Comparison of ENCODE assay signal across 14 mouse cellular contexts in genomic region chr13:60262449-60263028, GRCm38 (mm10).
DNase-seq lines count a peak whose midpoint lies in the region; ATAC-seq and TF ChIP-seq lines count a peak whose summit lies in the region.
"Had no signal": no experiment of that assay in that cellular context is flagged by ENCODE, and none has a peak within 500 bp of the region (broad histone marks: within the 10 kb centered on the region; RNA-seq: fewer than 3 reads in every experiment).

No protein-coding gene starts in this region.

- no peak overlapping the region for H3K4me3 ChIP-seq in intestine, embryonic 14.5 days (ENCODE audit: low read depth, low read length)
- no peak overlapping the region for H3K4me3 ChIP-seq in intestine, postnatal 0 days (ENCODE audit: low read depth, low read length)
- H3K4me3 ChIP-seq in lung, embryonic 14.5 days (ENCODE audit: low read depth, low read length): no peak overlapping the region
- no peak overlapping the region for H3K4me3 ChIP-seq in intestine, embryonic 16.5 days (ENCODE audit: low read length)
- H3K4me3 ChIP-seq in stomach, embryonic 15.5 days (replicated peaks): no peak overlapping the region
- H3K4me3 ChIP-seq in forebrain, embryonic 14.5 days (ENCODE audit: low read depth, low read length): no peak overlapping the region
- H3K4me3 ChIP-seq: forebrain, embryonic 15.5 days; midbrain, embryonic 15.5 days had no signal

- no peak for TF ChIP-seq CTCF in intestine, postnatal 0 days (IDR thresholded peaks at IDR 0.05; ENCODE audit: low read depth)
- no peak for TF ChIP-seq CTCF in lung, embryonic 14.5 days (IDR thresholded peaks at IDR 0.05; ENCODE audit: low read depth)

- H3K4me1 ChIP-seq in intestine, embryonic 14.5 days (replicated peaks; ENCODE audit: control insufficient read depth, insufficient read depth, low read length): peaks cover 32% of the 10 kb centered on the region
- peaks cover 6% of the 10 kb centered on the region for H3K4me1 ChIP-seq in intestine, postnatal 0 days (replicated peaks; ENCODE audit: control insufficient read depth, insufficient read depth, low read length)
- peaks cover 3% of the 10 kb centered on the region; the same call in 1 of the 2 replicates for H3K4me1 ChIP-seq in lung, embryonic 14.5 days (ENCODE audit: insufficient read depth)
- H3K4me1 ChIP-seq in intestine, embryonic 16.5 days (ENCODE audit: control insufficient read depth, insufficient read depth, low read length): peaks cover 4% of the 10 kb centered on the region; the same call in 1 of the 2 replicates
- no peaks in the 10 kb centered on the region; the same call in 1 of the 2 replicates for H3K4me1 ChIP-seq in stomach, embryonic 15.5 days
- H3K4me1 ChIP-seq in forebrain, embryonic 14.5 days (ENCODE audit: control insufficient read depth, insufficient read depth, low read length): no peaks in the 10 kb centered on the region; the same call in 1 of the 2 replicates

- H3K27ac ChIP-seq in intestine, embryonic 14.5 days (ENCODE audit: low read depth): peak overlapping the region; percentile 79
- H3K27ac ChIP-seq in intestine, postnatal 0 days (ENCODE audit: low read depth, low read length): no peak overlapping the region
- peak overlapping the region; percentile 50; the same call in 1 of the 2 replicates for H3K27ac ChIP-seq in lung, embryonic 14.5 days (ENCODE audit: low read depth)
- peak overlapping the region; percentile 47 for H3K27ac ChIP-seq in intestine, embryonic 16.5 days (ENCODE audit: low read length)
- H3K27ac ChIP-seq in stomach, embryonic 15.5 days: peak overlapping the region; percentile 70
- no peak overlapping the region for H3K27ac ChIP-seq in forebrain, embryonic 14.5 days (ENCODE audit: low read depth, low read length)
- H3K27ac ChIP-seq: forebrain, embryonic 15.5 days; liver, embryonic 14.5 days; midbrain, embryonic 15.5 days had no signal

- 24% methylated on average over 11 of the region's 11 CpGs for WGBS in intestine, embryonic 14.5 days
- WGBS in intestine, postnatal 0 days: 56% methylated on average over 11 of the region's 11 CpGs
- 34% methylated on average over 11 of the region's 11 CpGs for WGBS in lung, embryonic 14.5 days
- WGBS in intestine, embryonic 16.5 days: 44% methylated on average over 11 of the region's 11 CpGs
- WGBS in stomach, embryonic 15.5 days: 39% methylated on average over 11 of the region's 11 CpGs
- 89% methylated on average over 11 of the region's 11 CpGs for WGBS in forebrain, embryonic 14.5 days

- H3K9ac ChIP-seq in intestine, embryonic 14.5 days (ENCODE audit: low read length): no peak overlapping the region
- no peak overlapping the region for H3K9ac ChIP-seq in intestine, postnatal 0 days (ENCODE audit: low read depth, low read length)
- H3K9ac ChIP-seq in lung, embryonic 14.5 days: no peak overlapping the region
- H3K9ac ChIP-seq in intestine, embryonic 16.5 days (ENCODE audit: low read depth, low read length): no peak overlapping the region
- no peak overlapping the region for H3K9ac ChIP-seq in stomach, embryonic 15.5 days
- H3K9ac ChIP-seq in forebrain, embryonic 14.5 days (ENCODE audit: low read length): no peak overlapping the region
- H3K9ac ChIP-seq: forebrain, embryonic 15.5 days; liver, embryonic 14.5 days; midbrain, embryonic 15.5 days had no signal

- ATAC-seq in intestine, embryonic 14.5 days (replicated peaks; ENCODE audit: low FRiP score, low TSS enrichment, low read depth): no peak
- no peak for ATAC-seq in intestine, postnatal 0 days
- no peak for ATAC-seq in lung, embryonic 14.5 days (ENCODE audit: insufficient read depth)
- ATAC-seq in intestine, embryonic 16.5 days: peak; percentile 82
- peak; percentile 41; the same call in 1 of the 2 replicates for ATAC-seq in stomach, embryonic 15.5 days (ENCODE audit: insufficient read depth, low FRiP score, low read depth)
- no peak for ATAC-seq in forebrain, embryonic 14.5 days
- ATAC-seq: forebrain, embryonic 15.5 days; midbrain, embryonic 15.5 days had no signal

- peak; percentile 71 for DNase-seq in intestine, embryonic 14.5 days (ENCODE audit: low spot score)
- DNase-seq in lung, embryonic 14.5 days: peak; percentile 66
- DNase-seq in lung, postnatal 36 days: no peak
- DNase-seq in forebrain, embryonic 14.5 days (ENCODE audit: low spot score): no peak
- DNase-seq: adrenal gland, adult 8-10 months; cerebellum, adult 8-10 months; heart, postnatal 4 days; layer of hippocampus, adult 9-11 months had no signal

- no peaks in the 10 kb centered on the region for H3K27me3 ChIP-seq in intestine, embryonic 14.5 days (replicated peaks; ENCODE audit: control insufficient read depth, insufficient read depth, low read length)
- no peaks in the 10 kb centered on the region for H3K27me3 ChIP-seq in intestine, postnatal 0 days (replicated peaks; ENCODE audit: control insufficient read depth, insufficient read depth, low read length)
- H3K27me3 ChIP-seq in lung, embryonic 14.5 days (ENCODE audit: insufficient read depth, low read length): no peaks in the 10 kb centered on the region
- no peaks in the 10 kb centered on the region for H3K27me3 ChIP-seq in intestine, embryonic 16.5 days (replicated peaks; ENCODE audit: control insufficient read depth, insufficient read depth, low read length)
- H3K27me3 ChIP-seq in stomach, embryonic 15.5 days (replicated peaks): no peaks in the 10 kb centered on the region
- H3K27me3 ChIP-seq in forebrain, embryonic 14.5 days (replicated peaks; ENCODE audit: control insufficient read depth, insufficient read depth, low read length): no peaks in the 10 kb centered on the region
- H3K27me3 ChIP-seq: forebrain, embryonic 15.5 days; midbrain, embryonic 15.5 days had no signal

- no peak overlapping the region for H3K4me2 ChIP-seq in intestine, embryonic 14.5 days (ENCODE audit: low read length)
- H3K4me2 ChIP-seq in intestine, postnatal 0 days (replicated peaks; ENCODE audit: low read depth): no peak overlapping the region
- H3K4me2 ChIP-seq in lung, embryonic 14.5 days: no peak overlapping the region
- no peak overlapping the region for H3K4me2 ChIP-seq in intestine, embryonic 16.5 days (ENCODE audit: low read depth, low read length)
- H3K4me2 ChIP-seq in stomach, embryonic 15.5 days: no peak overlapping the region
- H3K4me2 ChIP-seq in forebrain, embryonic 14.5 days (ENCODE audit: low read length): no peak overlapping the region
- H3K4me2 ChIP-seq: forebrain, embryonic 15.5 days; midbrain, embryonic 15.5 days had no signal

- no peaks in the 10 kb centered on the region for H3K9me3 ChIP-seq in intestine, embryonic 14.5 days (ENCODE audit: control insufficient read depth, low read length)
- H3K9me3 ChIP-seq in intestine, postnatal 0 days (ENCODE audit: control insufficient read depth): no peaks in the 10 kb centered on the region
- no peaks in the 10 kb centered on the region; the same call in 1 of the 2 replicates for H3K9me3 ChIP-seq in lung, embryonic 14.5 days (ENCODE audit: low read depth, low read length)
- no peaks in the 10 kb centered on the region for H3K9me3 ChIP-seq in intestine, embryonic 16.5 days (ENCODE audit: control insufficient read depth, low read length)
- no peaks in the 10 kb centered on the region for H3K9me3 ChIP-seq in stomach, embryonic 15.5 days
- no peaks in the 10 kb centered on the region for H3K9me3 ChIP-seq in forebrain, embryonic 14.5 days (replicated peaks; ENCODE audit: control insufficient read depth, low read length)
- H3K9me3 ChIP-seq: forebrain, embryonic 15.5 days; midbrain, embryonic 15.5 days had no signal

- no peaks in the 10 kb centered on the region for H3K36me3 ChIP-seq in intestine, embryonic 14.5 days (ENCODE audit: control insufficient read depth, insufficient read depth, low read length)
- H3K36me3 ChIP-seq in intestine, postnatal 0 days (ENCODE audit: control insufficient read depth, insufficient read depth): no peaks in the 10 kb centered on the region
- H3K36me3 ChIP-seq in lung, embryonic 14.5 days (ENCODE audit: insufficient read depth): no peaks in the 10 kb centered on the region
- no peaks in the 10 kb centered on the region for H3K36me3 ChIP-seq in intestine, embryonic 16.5 days (ENCODE audit: control insufficient read depth, insufficient read depth, low read length)
- no peaks in the 10 kb centered on the region for H3K36me3 ChIP-seq in stomach, embryonic 15.5 days
- no peaks in the 10 kb centered on the region for H3K36me3 ChIP-seq in forebrain, embryonic 14.5 days (ENCODE audit: control insufficient read depth, insufficient read depth, low read length)
- H3K36me3 ChIP-seq: forebrain, embryonic 15.5 days; midbrain, embryonic 15.5 days had no signal

Comparison
In these comparisons a context has a peak if more than half of its experiments do, and no peak if none do; other contexts are left out.
1. ATAC-seq: peak in intestine, embryonic 16.5 days (single experiment) and stomach, embryonic 15.5 days (single experiment); none in intestine, embryonic 14.5 days (single experiment), intestine, postnatal 0 days (single experiment), lung, embryonic 14.5 days (single experiment) and forebrain, embryonic 14.5 days (single experiment).
2. DNase-seq: peak in intestine, embryonic 14.5 days (single experiment) and lung, embryonic 14.5 days (single experiment); none in lung, postnatal 36 days (single experiment) and forebrain, embryonic 14.5 days (single experiment).
3. H3K27ac ChIP-seq: peak in intestine, embryonic 14.5 days (single experiment), lung, embryonic 14.5 days (single experiment), intestine, embryonic 16.5 days (single experiment) and stomach, embryonic 15.5 days (single experiment); none in intestine, postnatal 0 days (single experiment) and forebrain, embryonic 14.5 days (single experiment).